Mouse (Mus musculus) B cell, adult 67 days (primary cell): ENCODE data around the gene Klrd1. TPM values are rescaled to one million over a fixed set of nuclear protein-coding genes. Genes with fewer than 3 reads are reported as not detected.

Source experiments
- total RNA-seq, 2 experiments: library from RNA; stranded (reverse); gene quantifications; 4 replicates each; pipeline ENCODE4 v1.2.4; 2023

Gene Klrd1
- total RNA-seq = 1 to 10 TPM; 1.6 to 1.7 TPM

GRCm38 (mm10) chr6:129591508-129591907 lies at the start of gene Klrd1:
Gene Klrd1 (plus strand): TSS chr6:129591782.

GRCm38 (mm10) chr6:129577605-129578004 lies 14.0 kb upstream of the Klrd1 start, which contains the start of gene Klre1:
Gene Klre1 (plus strand): TSS chr6:129577905.

GRCm38 (mm10) chr6:129623735-129624134 lies 32.2 kb downstream of the Klrd1 start, which contains the start of gene Klrk1:
Gene Klrk1 (minus strand): TSS chr6:129623864.

GRCm38 (mm10) chr6:129643237-129643636 lies 51.7 kb downstream of the Klrd1 start, which contains the start of gene Klrc3:
Gene Klrc3 (minus strand): TSS chr6:129643337.

Other genes starting within 250 kb of the Klrd1 start
- 1 to 10 TPM; 5.2 to 9.4 TPM for gene Clec12a, start 249.1 kb upstream of the Klrd1 start, total RNA-seq
- not detected for gene Clec12b, start 205.9 kb upstream of the Klrd1 start, total RNA-seq
- gene Clec1b, start 194.5 kb upstream of the Klrd1 start, total RNA-seq = 1 to 10 TPM in 1 of 2 experiments, not detected in 1; 1.5 TPM
- gene Clec9a, start 182.9 kb upstream of the Klrd1 start, total RNA-seq = under 1 TPM in 1 of 2 experiments, not detected in 1; 0.35 TPM
- not detected for gene Clec1a, start 139.8 kb upstream of the Klrd1 start, total RNA-seq
- not detected for gene Olr1, start 84.6 kb upstream of the Klrd1 start, total RNA-seq
- not detected for gene Tmem52b, start 79.2 kb upstream of the Klrd1 start, total RNA-seq
- gene Gabarapl1, start 58.6 kb upstream of the Klrd1 start, total RNA-seq = 10 to 100 TPM in 1 of 2 experiments, 1 to 10 TPM in 1; 6.4 to 10.6 TPM
- gene Klre1, start 13.9 kb upstream of the Klrd1 start, total RNA-seq = 1 to 10 TPM in 1 of 2 experiments, under 1 TPM in 1; 0.80 to 1.8 TPM
- 1 to 10 TPM in 1 of 2 experiments, under 1 TPM in 1; 0.56 to 1.5 TPM for gene Klrk1, start 32.1 kb downstream of the Klrd1 start, total RNA-seq
- not detected for gene Klrc3, start 51.6 kb downstream of the Klrd1 start, total RNA-seq
- 1 to 10 TPM in 1 of 2 experiments, under 1 TPM in 1; 0.87 to 1.6 TPM for gene Klrc2, start 68.9 kb downstream of the Klrd1 start, total RNA-seq
- gene Klrc1, start 87.2 kb downstream of the Klrd1 start, total RNA-seq = 1 to 10 TPM in 1 of 2 experiments, under 1 TPM in 1; 0.70 to 1.3 TPM
- not detected for gene Klri1, start 125.3 kb downstream of the Klrd1 start, total RNA-seq
- under 1 TPM in 1 of 2 experiments, not detected in 1; 0.44 TPM for gene Klri2, start 148.7 kb downstream of the Klrd1 start, total RNA-seq
- not detected for gene Gm156, start 192.5 kb downstream of the Klrd1 start, total RNA-seq